Mouse (Mus musculus) heart, postnatal 4 days (tissue): ENCODE results near the gene Scgn. TPM values are rescaled to one million over a fixed set of nuclear protein-coding genes. Genes with fewer than 3 reads are reported as not detected.

Experiments
- DNase-seq: peaks from one replicate; pipeline ENCODE4 v3.0.0; 2021
- microRNA-seq, 2 experiments: library from miRNA; unstranded; fragments of <30 nt; microRNA quantifications; one replicate each; pipeline ENCODE4 v1.2.0; 2021 to 2022
- total RNA-seq, 2 experiments: library from RNA; stranded (reverse); gene quantifications; 2 replicates each; pipeline ENCODE4 v1.2.3; 2021

Scgn gene
- total RNA-seq, 2 experiments from 2014 or later = not detected

DNA sequence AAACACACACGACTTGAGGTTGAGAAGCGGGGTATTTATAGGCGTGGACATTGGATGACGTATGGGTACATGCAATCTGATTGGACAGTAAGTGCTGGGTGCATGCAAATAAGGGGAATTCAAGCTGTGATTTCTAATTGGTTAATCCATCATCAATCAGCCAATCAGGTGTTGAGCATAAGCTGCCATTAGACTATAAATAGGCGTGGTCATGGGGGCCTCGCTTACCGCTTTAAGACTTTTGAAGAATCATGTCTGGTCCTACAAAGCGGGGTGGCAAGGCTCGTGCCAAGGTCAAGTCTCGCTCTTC lies 56.8 kb downstream of the Scgn start, which contains the start of gene Hist1h2aa:
Gene Hist1h2aa (plus strand): TSS at position 252 of the 310 bp plus-strand sequence.
- no peak for DNase-seq

DNA sequence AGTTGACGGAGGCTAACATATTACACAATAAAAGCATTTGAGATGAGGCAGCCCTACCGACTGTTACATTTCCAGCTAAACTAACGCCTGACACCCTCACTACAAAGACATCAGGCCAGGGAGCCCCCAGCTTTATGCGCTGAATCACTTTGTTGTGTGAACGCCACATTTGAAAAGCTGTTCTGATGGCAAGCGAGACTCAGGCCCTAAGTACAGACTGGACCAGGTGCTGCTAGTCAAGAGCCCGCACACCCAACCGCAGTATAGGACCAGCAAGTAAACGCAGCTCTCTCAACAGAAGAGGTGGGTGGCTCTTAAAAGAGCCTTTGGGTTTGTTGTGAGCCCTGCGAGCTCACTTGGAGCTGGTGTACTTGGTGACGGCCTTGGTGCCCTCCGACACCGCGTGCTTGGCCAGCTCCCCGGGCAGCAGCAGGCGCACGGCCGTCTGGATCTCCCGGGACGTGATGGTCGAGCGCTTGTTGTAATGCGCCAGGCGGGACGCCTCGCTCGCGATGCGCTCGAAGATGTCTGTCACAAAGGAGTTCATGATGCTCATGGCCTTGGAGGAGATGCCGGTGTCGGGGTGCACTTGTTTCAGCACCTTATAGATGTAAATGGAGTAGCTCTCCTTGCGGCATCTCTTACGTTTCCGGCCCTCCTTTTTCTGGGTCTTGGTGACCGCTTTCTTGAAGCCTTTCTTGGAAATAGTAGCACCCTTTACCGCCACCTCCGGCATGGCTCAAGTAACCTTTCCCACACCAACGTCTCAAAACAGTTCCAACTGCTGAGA lies 57.4 kb downstream of the Scgn start, which contains the start of gene Hist1h2ba:
Gene Hist1h2ba (minus strand): TSS at position 736 of the 790 bp plus-strand sequence.
- no peak for DNase-seq

DNA sequence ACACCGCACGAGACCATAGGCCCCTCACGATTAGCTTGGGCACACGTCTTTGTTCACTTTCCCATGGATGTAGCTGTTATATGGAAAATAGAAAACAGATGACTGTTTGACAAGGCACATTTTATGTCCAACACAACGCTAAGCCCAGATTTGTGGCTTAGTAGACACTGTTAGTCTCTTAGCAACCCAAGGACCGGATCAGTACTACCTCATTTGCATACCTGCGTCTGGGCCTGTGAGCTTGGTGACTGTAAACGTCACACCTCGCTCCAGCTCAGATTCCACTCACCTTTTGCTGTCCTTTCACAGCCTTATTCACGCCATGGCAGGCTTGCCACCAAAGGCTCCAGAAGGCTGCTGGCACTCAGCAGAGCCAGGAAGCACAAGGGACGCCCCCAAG lies 60.1 kb downstream of the Scgn start:
- no peak for DNase-seq

DNA sequence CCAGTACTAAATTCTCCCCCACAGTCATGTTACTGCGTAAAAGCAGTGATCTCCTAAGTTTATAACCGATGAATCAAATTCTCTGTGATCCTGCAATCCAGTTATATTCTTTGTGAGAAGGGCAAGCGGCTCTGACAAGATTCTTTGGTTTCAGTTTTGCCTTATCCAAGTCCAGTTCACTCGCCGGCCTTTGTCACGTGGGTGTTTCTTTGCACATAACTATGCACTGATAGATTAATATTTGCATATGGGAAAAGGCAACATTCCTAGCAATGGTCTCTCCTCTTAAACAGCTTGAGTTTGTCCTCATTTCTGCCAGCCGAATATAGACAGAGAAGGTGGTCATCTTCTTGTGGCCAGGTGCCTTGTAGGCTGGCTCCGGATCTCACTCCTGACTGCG lies 60.6 kb downstream of the Scgn start:
- DNase-seq = no peak

DNA sequence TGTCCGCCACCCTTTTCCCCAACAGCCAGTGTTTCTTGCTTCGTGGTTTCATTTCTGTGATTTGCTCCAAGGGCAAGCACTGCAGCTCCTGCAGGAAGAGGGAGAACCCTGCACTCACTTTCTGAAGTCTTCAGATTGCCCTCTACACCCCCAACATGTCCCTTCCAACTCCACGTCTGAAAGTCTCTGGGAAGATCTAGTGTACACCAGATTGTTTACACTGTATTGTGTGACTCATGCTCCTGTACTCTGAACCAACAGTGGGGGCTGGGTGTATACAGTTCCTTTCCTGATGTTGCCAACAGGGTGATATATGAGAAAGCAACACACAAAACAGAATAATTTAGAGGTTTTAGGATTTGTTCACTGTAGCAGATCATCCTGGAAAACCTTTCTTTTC lies 62.4 kb downstream of the Scgn start:
- DNase-seq = no peak

DNA sequence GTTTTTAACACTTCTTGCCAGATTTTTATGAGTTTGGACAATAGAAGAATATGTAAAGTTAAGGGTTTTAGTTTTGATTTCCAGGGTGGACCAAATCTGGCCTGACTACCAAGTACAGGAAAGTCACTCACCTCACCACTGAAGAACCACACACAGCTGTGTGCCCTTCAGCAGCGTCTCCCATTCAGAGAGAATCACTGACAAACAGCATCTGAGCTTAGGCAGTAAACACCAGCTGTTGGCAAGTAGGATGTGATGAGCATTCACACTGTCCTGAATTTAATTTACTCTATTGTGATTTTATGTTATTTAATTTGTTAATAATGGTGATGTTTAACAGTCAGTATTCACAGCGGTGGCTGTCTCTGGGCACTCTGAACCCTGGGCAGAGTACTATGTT lies 65.2 kb downstream of the Scgn start:
- no peak for DNase-seq

DNA sequence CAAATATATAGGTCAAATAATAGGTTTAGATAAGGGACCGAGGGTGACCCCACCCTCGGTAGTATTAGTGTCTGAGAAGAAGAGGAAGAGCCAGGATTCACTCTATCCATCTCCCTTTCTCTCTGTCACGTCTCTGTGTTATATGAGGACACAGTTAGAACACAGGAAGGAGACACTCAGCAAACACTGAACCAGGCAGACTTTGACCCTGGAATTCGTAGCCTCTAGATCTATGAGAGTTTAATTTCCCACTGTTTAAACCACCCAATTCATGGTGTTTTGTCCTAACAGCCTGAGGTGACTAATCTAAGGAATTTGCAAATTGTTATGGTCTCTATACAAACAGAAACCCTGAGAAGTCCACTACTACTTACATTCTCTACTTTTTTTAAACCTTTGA lies 73.3 kb downstream of the Scgn start:
- DNase-seq = no peak

DNA sequence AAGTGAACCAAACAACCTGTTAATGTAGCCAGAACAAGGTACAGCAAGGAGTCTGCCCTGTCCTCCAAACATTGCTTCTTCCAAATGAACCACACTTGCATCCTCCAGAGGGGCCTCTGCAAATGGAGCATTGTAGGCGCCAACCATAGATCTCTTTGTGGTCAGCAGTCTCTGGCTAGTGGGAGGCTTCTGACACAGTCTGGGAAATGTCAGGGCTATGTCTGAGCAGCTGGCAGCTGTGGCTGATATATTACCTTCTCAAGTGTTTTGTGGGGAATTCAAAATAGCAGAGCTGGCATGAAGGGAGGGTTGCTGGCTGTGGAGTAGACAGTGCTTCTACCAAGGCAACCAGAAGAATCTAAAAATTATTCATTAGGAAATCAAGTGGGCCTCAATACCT lies 74.9 kb downstream of the Scgn start:
- DNase-seq = no peak

DNA sequence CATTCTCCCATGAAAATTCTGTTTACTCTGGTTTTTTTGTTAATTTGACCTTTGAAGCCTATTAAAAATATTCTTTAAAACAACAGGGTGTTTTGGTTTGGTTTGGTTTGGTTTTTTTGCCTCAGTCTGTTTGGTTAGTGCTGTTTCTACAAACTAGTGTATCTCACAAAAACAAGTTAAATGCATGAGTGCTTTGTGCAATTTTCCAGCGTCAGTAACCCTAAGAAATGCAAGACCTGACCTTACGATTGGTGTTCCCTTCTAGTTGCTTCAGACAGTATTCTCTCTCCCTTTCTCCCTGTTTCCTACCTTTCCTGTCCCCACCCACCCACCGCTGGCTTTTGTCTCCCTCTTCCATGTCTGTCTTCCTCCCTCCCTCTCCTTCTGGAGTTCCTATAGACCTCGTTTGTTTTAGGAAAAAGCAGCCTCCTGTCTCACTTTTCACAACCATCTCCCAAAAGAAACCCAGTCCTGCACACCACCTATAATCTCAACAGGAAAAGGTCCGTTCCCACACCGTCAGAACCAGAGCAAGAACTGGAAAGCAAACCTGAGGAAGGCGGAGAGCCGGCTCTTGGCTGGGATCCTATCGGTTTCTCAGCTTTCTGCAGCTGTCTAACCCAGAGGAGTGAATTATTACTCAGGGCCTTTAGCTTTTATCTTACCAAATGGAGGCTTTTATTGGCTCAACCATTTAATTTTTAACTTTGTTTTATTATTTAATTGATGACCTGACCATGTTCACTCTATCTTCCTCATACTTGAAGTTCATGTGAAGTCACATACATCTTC lies 76.4 kb downstream of the Scgn start, which contains the start of gene Slc17a4:
Gene Slc17a4 (minus strand): TSS at position 634 of the 792 bp plus-strand sequence.
- no peak for DNase-seq

DNA sequence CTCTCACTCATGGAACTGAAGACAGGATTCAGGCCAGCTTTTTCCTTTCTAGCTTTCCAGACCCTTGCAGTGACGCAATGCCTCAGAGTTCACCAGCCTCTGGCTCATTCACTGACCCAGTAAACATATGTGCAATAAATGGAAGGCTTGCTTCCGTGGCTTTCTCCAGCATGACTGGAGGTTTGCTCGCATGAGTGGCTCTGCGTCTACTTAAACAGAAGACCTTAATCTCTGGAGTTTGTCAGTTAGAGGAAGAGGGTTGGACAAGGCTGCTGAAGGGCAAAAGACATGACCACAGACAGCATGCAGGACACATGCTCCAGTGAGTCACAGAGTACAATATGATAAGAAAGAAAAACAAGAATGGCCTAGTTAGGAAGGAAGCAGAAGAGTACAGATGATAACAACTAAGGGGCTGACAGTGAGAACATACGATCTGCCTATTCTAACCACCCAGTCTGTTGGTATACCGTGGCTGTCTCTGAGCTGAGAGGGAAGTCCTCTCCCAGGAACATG lies 77.2 kb downstream of the Scgn start:
- no peak for DNase-seq

DNA sequence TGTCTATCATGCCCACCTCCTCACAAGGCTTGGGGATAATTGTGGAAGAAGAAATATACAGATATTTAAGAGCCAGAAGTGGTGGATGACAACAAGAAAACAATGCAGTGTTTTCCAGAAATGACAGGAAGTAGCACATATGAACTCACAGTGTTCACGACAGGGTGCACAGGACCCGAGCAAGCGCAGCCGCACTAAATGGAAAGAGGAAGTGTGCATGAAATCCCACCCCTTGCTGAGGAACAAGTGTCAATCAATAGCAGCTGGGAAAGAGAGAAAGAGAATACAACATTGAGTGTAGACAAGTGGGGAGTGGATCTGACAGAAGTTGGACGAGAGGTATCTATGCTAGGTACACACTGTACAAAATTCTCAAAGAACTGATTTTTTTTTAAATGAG lies 79.7 kb downstream of the Scgn start:
- DNase-seq = no peak

DNA sequence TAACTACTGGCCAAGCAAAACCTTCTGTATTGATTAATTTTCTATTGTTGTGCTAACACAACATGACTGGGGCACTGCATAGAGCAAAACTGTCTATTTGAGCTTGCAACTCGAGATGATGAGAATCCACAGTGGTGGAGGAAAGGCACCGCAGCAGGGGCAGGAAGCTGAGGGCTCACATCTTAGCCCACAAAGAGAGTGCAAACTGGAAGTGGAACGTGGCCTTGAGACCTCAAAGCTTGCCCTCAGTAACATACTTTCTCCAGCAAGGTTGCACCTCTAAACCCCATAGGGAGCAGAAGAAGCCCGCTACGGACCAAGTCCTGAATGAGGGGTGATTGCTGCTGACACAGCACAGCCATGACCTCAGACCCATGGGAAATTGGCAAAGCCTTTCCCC lies 80.9 kb downstream of the Scgn start:
- no peak for DNase-seq

DNA sequence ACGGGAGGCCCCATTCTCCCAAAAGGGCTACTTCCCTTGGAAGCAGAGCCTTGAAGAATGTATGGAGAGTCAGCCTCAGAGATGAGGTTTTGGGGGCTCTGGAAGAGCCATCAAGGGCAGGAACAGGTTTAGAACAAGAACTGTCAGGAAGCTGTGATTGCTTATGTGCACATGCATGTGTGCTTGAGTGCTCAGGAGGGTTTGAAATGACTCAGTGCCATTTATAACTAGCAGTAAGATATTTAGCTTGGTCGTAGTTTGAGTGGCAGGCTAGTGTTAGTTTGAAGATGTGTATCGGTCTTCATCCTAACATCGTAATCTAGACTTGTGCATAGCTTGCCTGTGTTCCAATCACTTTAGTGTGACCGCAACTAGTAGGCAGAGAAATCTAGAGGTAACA lies 84.1 kb downstream of the Scgn start:
- DNase-seq = no peak

Small RNA genes lying within 50 kb of the gene (microRNA-seq; reads per million reads assigned to microRNA genes)
- 0 reads per million in 2 experiments for gene Gm44344

Other genes starting within 250 kb of the Scgn start
- gene Hist1h3c, start 245.6 kb downstream of the Scgn start, total RNA-seq = 100 to 1,000 TPM; 252 to 264 TPM
- gene Hist1h2bb, start 244.5 kb downstream of the Scgn start, total RNA-seq = 100 to 1,000 TPM; 281 to 294 TPM
- 100 to 1,000 TPM; 424 to 425 TPM for gene Hist1h2ab, start 240.1 kb downstream of the Scgn start, total RNA-seq
- gene Hist1h3b, start 238.9 kb downstream of the Scgn start, total RNA-seq = 100 to 1,000 TPM; 568 to 625 TPM
- gene Hist1h4b, start 234.2 kb downstream of the Scgn start, total RNA-seq = 100 to 1,000 TPM; 312 to 320 TPM
- gene Hist1h4a, start 230.0 kb downstream of the Scgn start, total RNA-seq = 100 to 1,000 TPM; 433 to 442 TPM
- 100 to 1,000 TPM; 440 to 473 TPM for gene Hist1h3a, start 228.8 kb downstream of the Scgn start, total RNA-seq
- gene Hist1h1a, start 227.5 kb downstream of the Scgn start, total RNA-seq = 100 to 1,000 TPM; 219 to 236 TPM
- gene Trim38, start 221.3 kb downstream of the Scgn start, total RNA-seq = not detected
- gene Slc17a2, start 184.2 kb downstream of the Scgn start, total RNA-seq = not detected
- gene Slc17a3, start 151.8 kb downstream of the Scgn start, total RNA-seq = not detected
- gene Slc17a1, start 123.5 kb downstream of the Scgn start, total RNA-seq = not detected
- not detected for gene Slc17a4, start 76.2 kb downstream of the Scgn start, total RNA-seq
- gene Hist1h2ba, start 57.1 kb downstream of the Scgn start, total RNA-seq = not detected
- gene Hist1h2aa, start 56.8 kb downstream of the Scgn start, total RNA-seq = not detected